Mouse (Mus musculus) G1E (cell line): ENCODE measurements around the gene Tbck.

Experiments used
- CTCF ChIP-seq: IDR thresholded peaks from 2 replicates; pipeline ENCODE4 v1.5.1; 2012; ENCODE audit warnings: low read depth, low read length, inconsistent platforms, mixed read lengths
- GATA2 ChIP-seq: IDR thresholded peaks from 2 replicates; pipeline ENCODE4 v1.6.1; 2012; ENCODE audit warnings: low read depth, low read length, inconsistent platforms, borderline replicate concordance

- TF ChIP-seq CTCF (no peak), GATA2 (no peak)
These were observed 131.0 kb downstream of the Tbck start for GRCm38 (mm10) chr3:132814791-132815496.
